Mouse (Mus musculus) brain, embryonic 14.5 days (tissue): ENCODE results near the gene Tmed4.

Experiments used
- CTCF ChIP-seq: fragments of 200-500 bp; IDR thresholded peaks from 2 replicates; pipeline ENCODE4 v1.5.1; 2012; ENCODE audit warnings: inconsistent platforms, mild to moderate bottlenecking, moderate library complexity, borderline replicate concordance; ENCODE audit not compliant: insufficient read depth, insufficient read length; ENCODE audit errors: extremely low read depth
- POLR2A ChIP-seq: fragments of 200-500 bp; IDR thresholded peaks from 2 replicates; pipeline ENCODE4 v1.6.1; 2012; ENCODE audit warnings: mild to moderate bottlenecking, inconsistent platforms, borderline replicate concordance; ENCODE audit not compliant: poor library complexity, insufficient read depth, insufficient read length, severe bottlenecking; ENCODE audit errors: extremely low read depth

GRCm38 (mm10) chr11:6266621-6267020 is 8.0 kb downstream of the Tmed4 start:
- TF ChIP-seq CTCF (no peak), POLR2A (no peak)
